Comparison of ENCODE assay signal across 8 mouse cellular contexts in the genomic region with DNA sequence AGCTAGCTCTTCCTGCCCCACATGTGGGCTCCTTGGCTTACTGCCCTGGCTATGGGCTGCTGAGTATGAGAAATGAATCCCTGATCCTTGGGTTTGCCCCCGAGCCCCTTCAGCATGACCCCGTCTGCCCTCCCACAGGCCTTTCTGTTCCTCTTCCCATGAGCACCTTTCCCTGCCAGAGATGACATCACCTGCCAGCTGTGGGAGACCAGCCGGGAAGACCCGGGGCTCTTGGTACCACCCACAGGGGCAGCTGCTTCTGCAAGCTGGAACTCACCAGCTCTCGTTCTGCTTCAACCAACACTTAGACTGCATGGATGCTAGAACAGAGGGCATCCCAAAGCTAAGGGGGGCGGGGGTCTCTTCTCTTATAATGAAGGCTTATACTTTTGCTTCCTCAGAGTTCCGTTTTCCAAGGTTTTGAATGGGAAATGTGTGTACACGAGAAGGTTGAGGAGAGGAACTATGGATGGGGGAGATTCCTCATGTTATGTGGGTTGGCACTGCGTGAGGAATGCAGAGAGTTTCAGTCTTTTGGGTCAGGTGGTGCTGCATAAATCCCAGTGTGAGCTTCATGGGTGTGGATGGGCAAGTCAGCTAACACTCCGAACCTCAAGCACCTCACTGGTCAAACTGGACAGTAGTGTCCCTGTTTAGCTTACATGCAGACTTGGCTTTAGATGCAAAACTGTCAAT.
DNase-seq lines count a peak whose midpoint lies in the region; ATAC-seq and TF ChIP-seq lines count a peak whose summit lies in the region.
"Had no signal": no experiment of that assay in that cellular context is flagged by ENCODE, and none has a peak within 500 bp of the region (broad histone marks: within the 10 kb centered on the region; RNA-seq: fewer than 3 reads in every experiment).

No protein-coding gene starts in this region.

- 0 out of 2 replicates have a peak, but pooled peaks cover 8% of the 10 kb centered on the region for H3K4me1 ChIP-seq in intestine, embryonic 15.5 days (replicated peaks)
- H3K4me1 ChIP-seq in intestine, embryonic 16.5 days (ENCODE audit: control insufficient read depth, insufficient read depth, low read length), result peaks cover 5% of the 10 kb centered on the region; the same call in 1 of the 2 replicates
- no peaks in the 10 kb centered on the region for H3K4me1 ChIP-seq in hindbrain, postnatal 0 days (ENCODE audit: insufficient read depth, low read length)
- no peaks in the 10 kb centered on the region for H3K4me1 ChIP-seq in lung, adult 2 months (ENCODE audit: control insufficient read depth, insufficient read depth, low read length)

- no peak overlapping the region for H3K4me2 ChIP-seq in intestine, embryonic 15.5 days (replicated peaks)
- no peak overlapping the region for H3K4me2 ChIP-seq in intestine, embryonic 16.5 days (ENCODE audit: low read depth, low read length)
- H3K4me2 ChIP-seq in hindbrain, postnatal 0 days (ENCODE audit: low read depth, low read length), result no peak overlapping the region

- 64% methylated on average over 10 of the region's 10 CpGs for WGBS in intestine, embryonic 15.5 days
- 69% methylated on average over 10 of the region's 10 CpGs for WGBS in intestine, embryonic 16.5 days
- WGBS in hindbrain, postnatal 0 days, result 58% methylated on average over 10 of the region's 10 CpGs
- WGBS in lung, adult 2 months, result 56% methylated on average over 10 of the region's 10 CpGs

- H3K36me3 ChIP-seq in intestine, embryonic 15.5 days, result no peaks in the 10 kb centered on the region
- H3K36me3 ChIP-seq in intestine, embryonic 16.5 days (ENCODE audit: control insufficient read depth, insufficient read depth, low read length), result no peaks in the 10 kb centered on the region
- H3K36me3 ChIP-seq in C2C12 (ENCODE audit: control insufficient read depth, insufficient read depth), result no peaks in the 10 kb centered on the region
- H3K36me3 ChIP-seq in hindbrain, postnatal 0 days (ENCODE audit: insufficient read depth, low read length), result no peaks in the 10 kb centered on the region
- H3K36me3 ChIP-seq: heart, embryonic 15.5 days had no signal

- H3K79me2 ChIP-seq in C2C12 (ENCODE audit: control insufficient read depth, insufficient read depth), result no peaks in the 10 kb centered on the region

- H3K27ac ChIP-seq in intestine, embryonic 15.5 days, result no peak overlapping the region
- no peak overlapping the region for H3K27ac ChIP-seq in intestine, embryonic 16.5 days (ENCODE audit: low read length)
- H3K27ac ChIP-seq in hindbrain, postnatal 0 days, result no peak overlapping the region
- H3K27ac ChIP-seq: heart, embryonic 15.5 days had no signal

- no peak for TF ChIP-seq CTCF in C2C12 (IDR thresholded peaks at IDR 0.05; ENCODE audit: control insufficient read depth, insufficient read depth, insufficient read length)
- no peak for TF ChIP-seq CTCF in hindbrain, postnatal 0 days (IDR thresholded peaks at IDR 0.05; ENCODE audit: low read depth)
- no peak for TF ChIP-seq CTCF in lung, adult 2 months (IDR thresholded peaks at IDR 0.05; ENCODE audit: insufficient read depth, low read length)

- peak; percentile 46 for ATAC-seq in intestine, embryonic 15.5 days
- ATAC-seq in intestine, embryonic 16.5 days, result no peak
- ATAC-seq in hindbrain, postnatal 0 days, result peak; percentile 37

- H3K9me3 ChIP-seq in intestine, embryonic 15.5 days, result no peaks in the 10 kb centered on the region
- no peaks in the 10 kb centered on the region for H3K9me3 ChIP-seq in intestine, embryonic 16.5 days (ENCODE audit: control insufficient read depth, low read length)
- no peaks in the 10 kb centered on the region for H3K9me3 ChIP-seq in hindbrain, postnatal 0 days (ENCODE audit: low read length)
- H3K9me3 ChIP-seq: heart, embryonic 15.5 days had no signal

- H3ac ChIP-seq in C2C12 (ENCODE audit: control insufficient read depth, insufficient read length, low read depth), result no peak overlapping the region

- no peaks in the 10 kb centered on the region for H3K79me3 ChIP-seq in C2C12 (ENCODE audit: low read depth)

- no peak overlapping the region for H3K9ac ChIP-seq in intestine, embryonic 15.5 days
- no peak overlapping the region for H3K9ac ChIP-seq in intestine, embryonic 16.5 days (ENCODE audit: low read depth, low read length)
- no peak overlapping the region; the same call in 1 of the 2 replicates for H3K9ac ChIP-seq in hindbrain, postnatal 0 days (replicated peaks; ENCODE audit: low read length)
- H3K9ac ChIP-seq: heart, embryonic 15.5 days had no signal

- peak; percentile 35 for DNase-seq in Muller cell, postnatal 12 days (ENCODE audit: inconsistent ontology term)
- DNase-seq in hindbrain, postnatal 0 days (ENCODE audit: low spot score), result no peak
- DNase-seq in c-Kit-positive CD71-positive TER-119-positive erythroid progenitor cells, embryonic 14.5 days (ENCODE audit: low spot score), result no peak
- no peak for DNase-seq in lung, adult 2 months

- no peak for TF ChIP-seq POLR2A in lung, adult 2 months (IDR thresholded peaks at IDR 0.05; ENCODE audit: borderline replicate concordance, extremely low read depth, low read depth, low read length)

- no peaks in the 10 kb centered on the region for H3K27me3 ChIP-seq in intestine, embryonic 15.5 days (replicated peaks)
- no peaks in the 10 kb centered on the region for H3K27me3 ChIP-seq in intestine, embryonic 16.5 days (replicated peaks; ENCODE audit: control insufficient read depth, insufficient read depth, low read length)
- H3K27me3 ChIP-seq in C2C12 (ENCODE audit: control insufficient read depth, insufficient read depth, insufficient read length), result no peaks in the 10 kb centered on the region
- no peaks in the 10 kb centered on the region for H3K27me3 ChIP-seq in hindbrain, postnatal 0 days (ENCODE audit: insufficient read depth, low read length)
- H3K27me3 ChIP-seq: heart, embryonic 15.5 days had no signal

- no peak overlapping the region for H3K4me3 ChIP-seq in intestine, embryonic 15.5 days (replicated peaks)
- no peak overlapping the region for H3K4me3 ChIP-seq in intestine, embryonic 16.5 days (ENCODE audit: low read length)
- H3K4me3 ChIP-seq in C2C12 (ENCODE audit: insufficient read depth, poor library complexity, severe bottlenecking), result no peak overlapping the region
- H3K4me3 ChIP-seq in hindbrain, postnatal 0 days (ENCODE audit: low read length), result no peak overlapping the region
- H3K4me3 ChIP-seq in lung, adult 2 months (replicated peaks; ENCODE audit: extremely low read depth, low read depth, low read length), result no peak overlapping the region
- H3K4me3 ChIP-seq: heart, embryonic 15.5 days had no signal

TF ChIP-seq in C2C12, 6 proteins besides CTCF, POLR2A, EP300 and RAD21:
- no peak for TF ChIP-seq CEBPB (IDR thresholded peaks at IDR 0.05; ENCODE audit: low read depth)
- no peak for TF ChIP-seq MAX (IDR thresholded peaks at IDR 0.05)
- no peak for TF ChIP-seq MYOG (IDR thresholded peaks at IDR 0.05; ENCODE audit: control insufficient read depth, extremely low read depth, insufficient read length)
- TF ChIP-seq FOSL1 (IDR thresholded peaks at IDR 0.05; ENCODE audit: insufficient read depth, low read length, poor library complexity, severe bottlenecking), result no peak
- no peak for TF ChIP-seq USF1 (IDR thresholded peaks at IDR 0.05; ENCODE audit: low read depth)
- TF ChIP-seq MYOD1 (IDR thresholded peaks at IDR 0.05; ENCODE audit: control insufficient read depth, insufficient read length, low read depth), result peak; percentile 42
